Mouse (Mus musculus) E14TG2a.4 (cell line): ENCODE measurements at regions not wholly inside any gene's neighbourhood (a gene's known extent, or its start where the extent isn't known, plus 50 kb on each side); places are given as distances from the start of the nearest gene placed in this dataset.

Experiments
- H3K27me3 ChIP-seq: 2 replicates; pipeline ENCODE4 v1.6.1; 2014; ENCODE audit warnings: low read length, control low read depth; ENCODE audit not compliant: insufficient read depth
- H3K36me3 ChIP-seq: 2 replicates; pipeline ENCODE4 v1.6.1; 2014; ENCODE audit warnings: low read length, control low read depth; ENCODE audit not compliant: insufficient read depth
- H3K4me1 ChIP-seq: replicated peaks from 2 replicates; pipeline ENCODE4 v1.6.1; 2014; ENCODE audit warnings: low read depth, low read length, control low read depth
- H3K4me3 ChIP-seq: replicated peaks from 2 replicates; pipeline ENCODE4 v1.5.1; 2014; ENCODE audit warnings: mild to moderate bottlenecking, low read length
- H3K9me3 ChIP-seq: 2 replicates; pipeline ENCODE4 v1.6.1; 2014; ENCODE audit warnings: low read length, control low read depth
- CTCF ChIP-seq: conservative IDR thresholded peaks from 2 replicates; pipeline ENCODE4 v1.5.1; 2014; ENCODE audit warnings: low read length
- NANOG ChIP-seq: IDR thresholded peaks from 2 replicates; pipeline ENCODE4 v1.6.1; 2014; ENCODE audit warnings: borderline replicate concordance, low read length, mixed read lengths
- POU5F1 ChIP-seq: IDR thresholded peaks from 2 replicates; pipeline ENCODE4 v1.6.1; 2014; ENCODE audit warnings: low read length, borderline replicate concordance

- Histone ChIP-seq H3K4me1 (peaks cover 3% of the 10 kb centered on the region; the same call in 1 of the 2 replicates), H3K4me3 (no peak overlapping the region), H3K9me3 (no peaks in the 10 kb centered on the region), H3K36me3 (no peaks in the 10 kb centered on the region), H3K27me3 (no peaks in the 10 kb centered on the region)
- TF ChIP-seq NANOG (no peak), CTCF (no peak), POU5F1 (no peak)
These were observed 54.3 kb upstream of the Spry2 start for GRCm38 (mm10) chr14:105950924-105951323.

GRCm38 (mm10) chr14:105955082-105955481 is 58.5 kb upstream of the Spry2 start:
- no peaks in the 10 kb centered on the region for H3K9me3 ChIP-seq
- H3K36me3 ChIP-seq: no peaks in the 10 kb centered on the region
- no peak for TF ChIP-seq NANOG
- no peak for TF ChIP-seq CTCF
- no peak for TF ChIP-seq POU5F1
- no peak overlapping the region for H3K4me3 ChIP-seq
- H3K27me3 ChIP-seq: no peaks in the 10 kb centered on the region
- peaks cover 3% of the 10 kb centered on the region; the same call in 1 of the 2 replicates for H3K4me1 ChIP-seq

- no peak for TF ChIP-seq NANOG
- TF ChIP-seq CTCF: no peak
- no peak for TF ChIP-seq POU5F1
- Histone ChIP-seq H3K4me1 (no peaks in the 10 kb centered on the region), H3K9me3 (no peaks in the 10 kb centered on the region), H3K36me3 (no peaks in the 10 kb centered on the region), H3K27me3 (no peaks in the 10 kb centered on the region), H3K4me3 (no peak overlapping the region)
These were observed 60.2 kb upstream of the Spry2 start for GRCm38 (mm10) chr14:105956796-105957195.

- Histone ChIP-seq H3K4me3 (no peak overlapping the region), H3K27me3 (no peaks in the 10 kb centered on the region), H3K9me3 (no peaks in the 10 kb centered on the region), H3K4me1 (no peaks in the 10 kb centered on the region), H3K36me3 (no peaks in the 10 kb centered on the region)
- no peak for TF ChIP-seq NANOG
- TF ChIP-seq CTCF: no peak
- no peak for TF ChIP-seq POU5F1
These were observed 61.4 kb upstream of the Spry2 start for GRCm38 (mm10) chr14:105958005-105958404.

- TF ChIP-seq POU5F1 (no peak), CTCF (no peak), NANOG (no peak)
- H3K4me1 ChIP-seq: no peaks in the 10 kb centered on the region
- no peaks in the 10 kb centered on the region for H3K36me3 ChIP-seq
- H3K4me3 ChIP-seq: no peak overlapping the region
- no peaks in the 10 kb centered on the region for H3K27me3 ChIP-seq
- no peaks in the 10 kb centered on the region for H3K9me3 ChIP-seq
These were observed 83.1 kb upstream of the Spry2 start for GRCm38 (mm10) chr14:105979544-105980323.

- Histone ChIP-seq H3K36me3 (no peaks in the 10 kb centered on the region), H3K4me3 (no peak overlapping the region), H3K4me1 (no peaks in the 10 kb centered on the region), H3K9me3 (no peaks in the 10 kb centered on the region), H3K27me3 (no peaks in the 10 kb centered on the region)
- TF ChIP-seq POU5F1: no peak
- no peak for TF ChIP-seq CTCF
- TF ChIP-seq NANOG: no peak
These were observed 83.7 kb upstream of the Spry2 start for GRCm38 (mm10) chr14:105980324-105980680.

GRCm38 (mm10) chr14:105987341-105987882 is 90.8 kb upstream of the Spry2 start:
- TF ChIP-seq CTCF (no peak), POU5F1 (no peak), NANOG (no peak)
- Histone ChIP-seq H3K27me3 (no peaks in the 10 kb centered on the region), H3K9me3 (peaks cover 5% of the 10 kb centered on the region; the same call in 1 of the 2 replicates), H3K4me3 (no peak overlapping the region), H3K4me1 (no peaks in the 10 kb centered on the region), H3K36me3 (no peaks in the 10 kb centered on the region)

GRCm38 (mm10) chr14:105988738-105989137 is 92.1 kb upstream of the Spry2 start:
- Histone ChIP-seq H3K27me3 (no peaks in the 10 kb centered on the region), H3K36me3 (no peaks in the 10 kb centered on the region), H3K4me3 (no peak overlapping the region), H3K9me3 (peaks cover 5% of the 10 kb centered on the region; the same call in 1 of the 2 replicates), H3K4me1 (no peaks in the 10 kb centered on the region)
- TF ChIP-seq NANOG: no peak; the same call in 1 of the 2 replicates
- TF ChIP-seq CTCF: no peak
- no peak for TF ChIP-seq POU5F1
